ENCODE assay signal across 8 mouse cellular contexts in the genomic region with DNA sequence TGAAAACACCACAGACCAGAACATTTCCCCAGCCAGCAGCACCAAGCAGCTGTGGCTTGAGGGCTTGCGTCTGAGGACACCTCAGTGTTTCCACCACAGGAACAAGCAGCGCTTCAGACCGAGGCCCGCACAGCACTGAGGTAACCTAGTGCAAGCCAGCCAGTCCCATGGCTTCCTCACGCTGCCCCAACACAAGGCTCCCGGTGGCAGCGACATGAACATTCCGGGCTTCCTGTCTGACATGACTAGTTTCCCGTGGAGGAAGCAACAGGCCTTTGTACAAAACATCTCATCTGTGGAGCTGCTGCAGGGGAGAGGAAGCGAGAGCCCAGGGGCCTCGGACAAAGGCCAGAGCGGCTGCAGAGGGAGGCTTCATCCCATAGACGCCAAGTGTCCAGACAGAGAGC. TPM values are rescaled to one million over a fixed set of nuclear protein-coding genes. Genes with fewer than 3 reads are reported as not detected.
DNase-seq lines count a peak whose midpoint lies in the region; ATAC-seq lines count a peak whose summit lies in the region.

No protein-coding gene starts in this region.

- H3K4me1 ChIP-seq in intestine, embryonic 16.5 days (ENCODE audit: control insufficient read depth, insufficient read depth, low read length) = peaks cover 52% of the 10 kb centered on the region
- peaks cover 23% of the 10 kb centered on the region for H3K4me1 ChIP-seq in neural tube, embryonic 15.5 days

- H3K36me3 ChIP-seq in intestine, embryonic 16.5 days (ENCODE audit: control insufficient read depth, insufficient read depth, low read length) = no peaks in the 10 kb centered on the region
- no peaks in the 10 kb centered on the region for H3K36me3 ChIP-seq in neural tube, embryonic 15.5 days

- H3K27ac ChIP-seq in intestine, embryonic 16.5 days (ENCODE audit: low read length) = peak overlapping the region; percentile 97
- H3K27ac ChIP-seq in neural tube, embryonic 15.5 days (replicated peaks) = peak overlapping the region; percentile 66

- DNase-seq in heart, adult 11 months = peak; percentile 98
- DNase-seq in lung, adult 18-20 months = peak; percentile 47 to 64
- no peak for DNase-seq in c-Kit-positive CD71-positive TER-119-positive erythroid progenitor cells, embryonic 14.5 days (ENCODE audit: low spot score)
- DNase-seq in cerebellum, adult 8-10 months = no peak

- no peak overlapping the region for H3K4me3 ChIP-seq in intestine, embryonic 16.5 days (ENCODE audit: low read length)
- H3K4me3 ChIP-seq in neural tube, embryonic 15.5 days (replicated peaks) = no peak overlapping the region

- H3K4me2 ChIP-seq in intestine, embryonic 16.5 days (ENCODE audit: low read depth, low read length) = peak overlapping the region; percentile 30
- no peak overlapping the region for H3K4me2 ChIP-seq in neural tube, embryonic 15.5 days

- H3K9ac ChIP-seq in intestine, embryonic 16.5 days (ENCODE audit: low read depth, low read length) = peak overlapping the region; percentile 62
- H3K9ac ChIP-seq in neural tube, embryonic 15.5 days (replicated peaks) = no peak overlapping the region

- WGBS in intestine, embryonic 16.5 days = 38% methylated on average over 13 of the region's 13 CpGs
- 41% methylated on average over 13 of the region's 13 CpGs for WGBS in neural tube, embryonic 15.5 days

- peak; percentile 67 for ATAC-seq in common myeloid progenitor, adult 5-6 weeks (replicated peaks; ENCODE audit: low read depth, poor library complexity, severe bottlenecking)
- ATAC-seq in intestine, embryonic 16.5 days = no peak
- ATAC-seq in neural tube, embryonic 15.5 days (ENCODE audit: low FRiP score) = no peak
- no peak for ATAC-seq in CD4-positive, CD25-positive, alpha-beta regulatory T cell, adult 4 months

- H3K9me3 ChIP-seq in intestine, embryonic 16.5 days (ENCODE audit: control insufficient read depth, low read length) = no peaks in the 10 kb centered on the region
- no peaks in the 10 kb centered on the region for H3K9me3 ChIP-seq in neural tube, embryonic 15.5 days (replicated peaks)

- H3K27me3 ChIP-seq in intestine, embryonic 16.5 days (replicated peaks; ENCODE audit: control insufficient read depth, insufficient read depth, low read length) = no peaks in the 10 kb centered on the region
- peaks cover 10% of the 10 kb centered on the region; the same call in 1 of the 2 replicates for H3K27me3 ChIP-seq in neural tube, embryonic 15.5 days (replicated peaks)

RNA-seq across cellular contexts. Expression of a gene that starts 51.3 kb away (rescaled TPM):
- total RNA-seq in common myeloid progenitor, adult 5-6 weeks (2017) = not detected in 2 replicates
- polyA plus RNA-seq in intestine, embryonic 16.5 days (2015; fragmentation: Nextera tagmentation; extraction: Ambion mirVana) = 0.35 and 0.56 TPM in 2 replicates
- 1.2 and 1.5 TPM in 2 replicates for polyA plus RNA-seq in neural tube, embryonic 15.5 days (2015; fragmentation: Nextera tagmentation; extraction: Ambion mirVana)
- not detected for polyA plus RNA-seq in CD4-positive, CD25-positive, alpha-beta regulatory T cell, adult 4 months (2017; shearing (Covaris generic))

Comparison
In these comparisons a context has a peak if more than half of its experiments do, and no peak if none do; other contexts are left out.
1. DNase-seq: peak in heart, adult 11 months (single experiment) and lung, adult 18-20 months (2 of 2); none in c-Kit-positive CD71-positive TER-119-positive erythroid progenitor cells, embryonic 14.5 days (single experiment) and cerebellum, adult 8-10 months (single experiment).